28 mouse cellular contexts compared by ENCODE assay signal in genomic region chr16:26384112-26384649, GRCm38 (mm10). TPM values are rescaled to one million over a fixed set of nuclear protein-coding genes. Genes with fewer than 3 reads are reported as not detected.
DNase-seq lines count a peak whose midpoint lies in the region; ATAC-seq and TF ChIP-seq lines count a peak whose summit lies in the region.
"Had no signal": no experiment of that assay in that cellular context is flagged by ENCODE, and none has a peak within 500 bp of the region (broad histone marks: within the 10 kb centered on the region; RNA-seq: fewer than 3 reads in every experiment).

No protein-coding gene starts in this region.

- no peak overlapping the region for H3K4me2 ChIP-seq in liver, embryonic 11.5 days
- H3K4me2 ChIP-seq in liver, postnatal 0 days (ENCODE audit: low read depth, low read length), result no peak overlapping the region
- H3K4me2 ChIP-seq in midbrain, embryonic 13.5 days (replicated peaks), result no peak overlapping the region
- H3K4me2 ChIP-seq: heart, embryonic 11.5 days; hindbrain, embryonic 12.5 days; intestine, embryonic 15.5 days; limb, embryonic 15.5 days; lung, embryonic 15.5 days had no signal

- H3K27me3 ChIP-seq in liver, embryonic 11.5 days (replicated peaks; ENCODE audit: control insufficient read depth, insufficient read depth, low read length), result no peaks in the 10 kb centered on the region
- no peaks in the 10 kb centered on the region for H3K27me3 ChIP-seq in liver, postnatal 0 days (ENCODE audit: insufficient read depth, low read length)
- no peaks in the 10 kb centered on the region for H3K27me3 ChIP-seq in midbrain, embryonic 13.5 days
- H3K27me3 ChIP-seq: hindbrain, embryonic 12.5 days; intestine, embryonic 15.5 days; limb, embryonic 15.5 days; lung, embryonic 15.5 days; Patski had no signal

- no peaks in the 10 kb centered on the region for H3K4me1 ChIP-seq in liver, embryonic 11.5 days (replicated peaks; ENCODE audit: control insufficient read depth, insufficient read depth, low read length)
- peaks cover 13% of the 10 kb centered on the region for H3K4me1 ChIP-seq in liver, postnatal 0 days (ENCODE audit: insufficient read depth)
- no peaks in the 10 kb centered on the region for H3K4me1 ChIP-seq in midbrain, embryonic 13.5 days (replicated peaks)
- H3K4me1 ChIP-seq: hindbrain, embryonic 12.5 days; intestine, embryonic 15.5 days; limb, embryonic 10.5 days; limb, embryonic 15.5 days; lung, embryonic 15.5 days had no signal

- ATAC-seq in liver, embryonic 11.5 days (replicated peaks; ENCODE audit: low FRiP score), result peak; percentile 15; the same call in 1 of the 2 replicates
- ATAC-seq in liver, postnatal 0 days, result peak; percentile 82
- no peak for ATAC-seq in midbrain, embryonic 13.5 days
- ATAC-seq: forebrain, embryonic 14.5 days; hindbrain, postnatal 0 days; intestine, embryonic 15.5 days; Patski had no signal

- H3K27ac ChIP-seq in liver, embryonic 11.5 days (ENCODE audit: low read depth, low read length), result no peak overlapping the region; the same call in 1 of the 2 replicates
- peak overlapping the region; percentile 46 for H3K27ac ChIP-seq in liver, postnatal 0 days (ENCODE audit: low read depth)
- H3K27ac ChIP-seq in midbrain, embryonic 13.5 days, result no peak overlapping the region
- H3K27ac ChIP-seq: hindbrain, embryonic 12.5 days; hindbrain, postnatal 0 days; intestine, embryonic 15.5 days; limb, embryonic 10.5 days; limb, embryonic 15.5 days; lung, embryonic 15.5 days had no signal

- H3K9ac ChIP-seq in liver, embryonic 11.5 days (ENCODE audit: low read depth, low read length), result no peak overlapping the region
- H3K9ac ChIP-seq in liver, postnatal 0 days (replicated peaks), result no peak overlapping the region
- no peak overlapping the region for H3K9ac ChIP-seq in midbrain, embryonic 13.5 days (replicated peaks)
- H3K9ac ChIP-seq: hindbrain, embryonic 12.5 days; intestine, embryonic 15.5 days; limb, embryonic 15.5 days; lung, embryonic 15.5 days had no signal

- peak; percentile 22 for DNase-seq in 416B (ENCODE audit: low read depth)
- peak; percentile 6 for DNase-seq in CD4-positive helper T cell, adult 2 months (ENCODE audit: low read depth, low spot score)
- DNase-seq in liver, embryonic 11.5 days (ENCODE audit: low spot score), result no peak
- peak; percentile 29 for DNase-seq in liver, postnatal 0 days
- no peak for DNase-seq in right cerebral cortex, postnatal 36 days (ENCODE audit: low spot score in 2 of 2)
- DNase-seq in cerebellum, adult 9-10 months, result no peak
- DNase-seq: adrenal gland, postnatal 10 days; cerebellum, adult 11 months; cerebellum, adult 9-11 months; gastrocnemius, postnatal 25 days; heart, adult 18-20 months; heart, postnatal 36 days; kidney, adult 2 months; kidney, postnatal 10 days; layer of hippocampus, postnatal 36 days; midbrain, embryonic 14.5 days; right cerebral cortex, postnatal 25 days; spleen, adult 18-20 months had no signal

- H3K9me3 ChIP-seq in liver, embryonic 11.5 days (ENCODE audit: control insufficient read depth, low read length), result no peaks in the 10 kb centered on the region
- no peaks in the 10 kb centered on the region for H3K9me3 ChIP-seq in liver, postnatal 0 days (ENCODE audit: low read length)
- H3K9me3 ChIP-seq in midbrain, embryonic 13.5 days, result no peaks in the 10 kb centered on the region
- H3K9me3 ChIP-seq: hindbrain, embryonic 12.5 days; intestine, embryonic 15.5 days; limb, embryonic 10.5 days; limb, embryonic 15.5 days; lung, embryonic 15.5 days had no signal

- H3K36me3 ChIP-seq in liver, embryonic 11.5 days (ENCODE audit: control insufficient read depth, insufficient read depth, low read length), result no peaks in the 10 kb centered on the region; the same call in 1 of the 2 replicates
- H3K36me3 ChIP-seq in liver, postnatal 0 days (replicated peaks; ENCODE audit: insufficient read depth, low read length), result no peaks in the 10 kb centered on the region
- H3K36me3 ChIP-seq in midbrain, embryonic 13.5 days, result no peaks in the 10 kb centered on the region
- H3K36me3 ChIP-seq: hindbrain, embryonic 12.5 days; intestine, embryonic 15.5 days; limb, embryonic 10.5 days; limb, embryonic 15.5 days; lung, embryonic 15.5 days had no signal

- no peak overlapping the region for H3K4me3 ChIP-seq in liver, embryonic 11.5 days (ENCODE audit: low read depth, low read length)
- H3K4me3 ChIP-seq in liver, postnatal 0 days (ENCODE audit: low read depth, low read length), result no peak overlapping the region
- no peak overlapping the region for H3K4me3 ChIP-seq in midbrain, embryonic 13.5 days (replicated peaks)
- H3K4me3 ChIP-seq: hindbrain, embryonic 12.5 days; intestine, embryonic 15.5 days; limb, embryonic 10.5 days; limb, embryonic 15.5 days; lung, embryonic 15.5 days had no signal

- TF ChIP-seq EP300 in liver, postnatal 0 days (IDR thresholded peaks at IDR 0.05; ENCODE audit: low read depth), result peak; percentile 27; the same call in 1 of the 2 replicates

- 57% methylated on average over 5 of the region's 5 CpGs for WGBS in liver, embryonic 11.5 days
- 28% methylated on average over 5 of the region's 5 CpGs for WGBS in liver, postnatal 0 days (ENCODE audit: insufficient replicate concordance)
- 84% methylated on average over 5 of the region's 5 CpGs for WGBS in midbrain, embryonic 13.5 days

- no peak for TF ChIP-seq CTCF in liver, postnatal 0 days (IDR thresholded peaks at IDR 0.05; ENCODE audit: low read depth)

RNA-seq across cellular contexts. Expression of gene Cldn1, which starts 12.5 kb away (rescaled TPM):
- 12.2 and 13.7 TPM in 2 replicates for polyA plus RNA-seq in liver, embryonic 11.5 days (2014; fragmentation: Nextera tagmentation; extraction: Ambion mirVana)
- 90.0 and 101 TPM in 2 replicates for polyA plus RNA-seq in liver, postnatal 0 days (2015; fragmentation: Nextera tagmentation; extraction: Ambion mirVana)
- polyA plus RNA-seq in midbrain, embryonic 13.5 days (2015; fragmentation: Nextera tagmentation; extraction: Ambion mirVana), result 2.1 and 3.2 TPM in 2 replicates

Comparison
In these comparisons a context has a peak if more than half of its experiments do, and no peak if none do; other contexts are left out.
1. DNase-seq: peak in 416B (single experiment), CD4-positive helper T cell, adult 2 months (single experiment) and liver, postnatal 0 days (single experiment); none in liver, embryonic 11.5 days (single experiment), right cerebral cortex, postnatal 36 days (0 of 2) and cerebellum, adult 9-10 months (single experiment).